Mouse (Mus musculus): ENCODE measurements around the gene Naaladl2.
"Not testable (repeated sequence)": the region's sequence is repeated elsewhere in the genome, so short reads cannot be mapped to it uniquely, and the experiment has no call there.

Gene Naaladl2

GRCm38 (mm10) chr3:25143555-25144311, at the start of gene Naaladl2:
Gene Naaladl2, minus strand, starts transcription at chr3:25144261.
- no peak for DNase-seq (ENCODE audit: low read depth)

GRCm38 (mm10) chr3:25151721-25152120, 7.7 kb upstream of the Naaladl2 start:
- no peak for DNase-seq (ENCODE audit: low read depth)

GRCm38 (mm10) chr3:25147271-25147670, 3.2 kb upstream of the Naaladl2 start:
- no peak for DNase-seq (ENCODE audit: low read depth)

GRCm38 (mm10) chr3:25144961-25145697, 1.1 kb upstream of the Naaladl2 start:
- DNase-seq (ENCODE audit: low read depth), result no peak

- no peak for DNase-seq (ENCODE audit: low read depth)
Observed at GRCm38 (mm10) chr3:25143111-25143510, 950 bp downstream of the Naaladl2 start.

GRCm38 (mm10) chr3:25131848-25132247, 12.2 kb downstream of the Naaladl2 start:
- DNase-seq (ENCODE audit: low read depth), result no peak

- no peak for DNase-seq (ENCODE audit: low read depth)
Observed at GRCm38 (mm10) chr3:25127864-25128263, 16.2 kb downstream of the Naaladl2 start.

GRCm38 (mm10) chr3:25124919-25125846, 18.9 kb downstream of the Naaladl2 start:
- no peak for DNase-seq (ENCODE audit: low read depth)

- no peak for DNase-seq (ENCODE audit: low read depth)
Observed at GRCm38 (mm10) chr3:25113107-25113506, 31.0 kb downstream of the Naaladl2 start.

- no peak for DNase-seq (ENCODE audit: low read depth)
Observed at GRCm38 (mm10) chr3:25108997-25109396, 35.1 kb downstream of the Naaladl2 start.

GRCm38 (mm10) chr3:25092986-25093385, 51.1 kb downstream of the Naaladl2 start:
- no peak for DNase-seq (ENCODE audit: low read depth)

GRCm38 (mm10) chr3:25075785-25076184, 68.3 kb downstream of the Naaladl2 start:
- DNase-seq (ENCODE audit: low read depth), result no peak

- no peak for DNase-seq (ENCODE audit: low read depth)
Observed at GRCm38 (mm10) chr3:25074266-25074665, 69.8 kb downstream of the Naaladl2 start.

- DNase-seq (ENCODE audit: low read depth), result no peak
Observed at GRCm38 (mm10) chr3:25073821-25074220, 70.2 kb downstream of the Naaladl2 start.

- DNase-seq (ENCODE audit: low read depth), result no peak
Observed at GRCm38 (mm10) chr3:25063217-25063616, 80.8 kb downstream of the Naaladl2 start.

- DNase-seq (ENCODE audit: low read depth), result no peak
Observed at GRCm38 (mm10) chr3:25052975-25053374, 91.1 kb downstream of the Naaladl2 start.

- no peak for DNase-seq (ENCODE audit: low read depth)
Observed at GRCm38 (mm10) chr3:25019972-25020371, 124.1 kb downstream of the Naaladl2 start.

GRCm38 (mm10) chr3:25010751-25011150, 133.3 kb downstream of the Naaladl2 start:
- DNase-seq (ENCODE audit: low read depth), result no peak

- not testable (repeated sequence) for DNase-seq (ENCODE audit: low read depth)
Observed at GRCm38 (mm10) chr3:25006802-25007201, 137.3 kb downstream of the Naaladl2 start.

GRCm38 (mm10) chr3:24992577-24992976, 151.5 kb downstream of the Naaladl2 start:
- no peak for DNase-seq (ENCODE audit: low read depth)

GRCm38 (mm10) chr3:24992078-24992477, 152.0 kb downstream of the Naaladl2 start:
- DNase-seq (ENCODE audit: low read depth), result no peak

- DNase-seq (ENCODE audit: low read depth), result no peak
Observed at GRCm38 (mm10) chr3:24982111-24982510, 161.9 kb downstream of the Naaladl2 start.

All from c-Kit-positive CD71-positive TER-119-negative erythroid progenitor cells, embryonic 14.5 days (primary cell).